Mouse (Mus musculus) neural tube, embryonic 14.5 days (tissue): ENCODE data around the gene Arel1. TPM values are rescaled to one million over a fixed set of nuclear protein-coding genes. Genes with fewer than 3 reads are reported as not detected.

Experiments used
- ATAC-seq: fragments of 200-750 bp; cut with Nextera tagmentation; 2 replicates; pipeline ENCODE4 v1.8.0; 2017; ENCODE audit warnings: low read depth, mild to moderate bottlenecking, moderate TSS enrichment, moderate library complexity
- H3K27ac ChIP-seq: fragments of 300-500 bp; sonication (generic); 2 replicates; pipeline ENCODE4 v1.5.1; 2014; ENCODE audit warnings: low read depth, mild to moderate bottlenecking, control low read depth, low read length, moderate library complexity, mixed read lengths
- H3K27me3 ChIP-seq: fragments of 300-500 bp; sonication (generic); 2 replicates; pipeline ENCODE4 v1.6.1; 2014; ENCODE audit warnings: low read length; ENCODE audit not compliant: control insufficient read depth, insufficient read depth
- H3K36me3 ChIP-seq: fragments of 300-500 bp; sonication (generic); 2 replicates; pipeline ENCODE4 v1.6.1; 2014; ENCODE audit warnings: low read length, mixed read lengths; ENCODE audit not compliant: control insufficient read depth, insufficient read depth
- H3K4me1 ChIP-seq: fragments of 300-500 bp; sonication (generic); 2 replicates; pipeline ENCODE4 v1.6.1; 2014; ENCODE audit warnings: low read length; ENCODE audit not compliant: control insufficient read depth, insufficient read depth
- H3K4me2 ChIP-seq: fragments of 300-500 bp; sonication (generic); 2 replicates; pipeline ENCODE4 v1.6.1; 2014; ENCODE audit warnings: mild to moderate bottlenecking, low read depth, low read length, control low read depth
- H3K4me3 ChIP-seq: fragments of 300-500 bp; sonication (generic); 2 replicates; pipeline ENCODE4 v1.5.1; 2014; ENCODE audit warnings: low read depth, low read length, control low read depth, mixed read lengths
- H3K9ac ChIP-seq: fragments of 300-500 bp; sonication (generic); replicated peaks from 2 replicates; pipeline ENCODE4 v1.6.1; 2014; ENCODE audit warnings: low read depth, mild to moderate bottlenecking, control low read depth, low read length, mixed read lengths
- H3K9me3 ChIP-seq: fragments of 300-500 bp; sonication (generic); 2 replicates; pipeline ENCODE4 v1.6.1; 2016; ENCODE audit warnings: low read length; ENCODE audit not compliant: control insufficient read depth
- WGBS: fragments of 180-500 bp; shearing (Covaris S2); extraction: QIAGEN DNeasy Blood & Tissue Kit; methylation state at CpG from one replicate; pipeline ENCODE4 v1.1.7; 2014; 5-methylcytosine and 5-hydroxymethylcytosine counted together
- polyA plus RNA-seq: library from polyadenylated mRNA; unstranded; fragments of >200 nt; fragmentation: Nextera tagmentation; extraction: Ambion mirVana; gene quantifications from 2 replicates; pipeline ENCODE4 v1.2.1, GENCODE M21; 2014

The Arel1 gene
- polyA plus RNA-seq, 1 experiment from 2014 or later, result 40.4 TPM

DNA sequence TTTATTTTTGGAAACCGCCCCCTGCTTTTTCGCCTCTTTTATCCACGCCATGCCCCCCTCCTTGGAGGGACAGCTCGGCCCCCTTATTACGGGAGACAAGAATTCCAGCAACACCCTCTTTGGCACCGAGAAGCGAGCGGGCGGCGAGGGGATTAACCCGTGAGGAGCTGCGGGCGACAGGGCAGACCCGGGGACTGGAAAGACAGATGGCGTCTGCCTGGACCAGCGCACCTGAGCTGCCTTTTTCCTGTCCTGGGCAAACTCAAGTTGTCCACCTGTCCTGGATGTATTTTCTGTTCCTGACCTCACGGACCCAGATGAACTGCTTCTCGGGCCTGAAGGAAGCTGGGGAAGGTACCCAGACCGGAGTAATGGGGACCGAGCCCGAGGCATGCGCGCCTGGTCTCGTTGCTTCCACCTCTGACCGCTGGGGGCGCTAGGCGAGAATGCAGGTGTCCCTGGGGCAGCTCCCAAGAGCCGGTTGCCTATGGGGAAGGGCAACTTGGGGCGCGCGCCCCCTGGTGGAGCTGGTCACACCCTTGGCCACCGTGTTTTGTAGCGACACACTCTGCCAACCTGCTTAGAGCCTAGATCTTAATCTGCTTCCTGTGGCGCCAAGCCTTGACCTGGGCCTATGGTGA, 94.1 kb downstream of the Arel1 start, which contains the start of gene Ltbp2:
TSS of gene Ltbp2 (minus strand) at position 52 of the 641 bp plus-strand sequence.
- H3K27ac ChIP-seq, result no peak within 1 kb of the TSS
- ATAC-seq, result no peak
- H3K4me3 ChIP-seq, result peak within 1 kb of the TSS; percentile 22
- H3K27me3 ChIP-seq, result peaks cover 35% of the 10 kb centered on the region
- peak within 1 kb of the TSS; percentile 35 for H3K4me2 ChIP-seq
- H3K4me1 ChIP-seq, result no peaks in the 10 kb centered on the region
- WGBS, result 3% methylated on average over 34 of the region's 34 CpGs
- no peaks in the 10 kb centered on the region for H3K36me3 ChIP-seq
- no peak within 1 kb of the TSS for H3K9ac ChIP-seq
- no peaks in the 10 kb centered on the region for H3K9me3 ChIP-seq

DNA sequence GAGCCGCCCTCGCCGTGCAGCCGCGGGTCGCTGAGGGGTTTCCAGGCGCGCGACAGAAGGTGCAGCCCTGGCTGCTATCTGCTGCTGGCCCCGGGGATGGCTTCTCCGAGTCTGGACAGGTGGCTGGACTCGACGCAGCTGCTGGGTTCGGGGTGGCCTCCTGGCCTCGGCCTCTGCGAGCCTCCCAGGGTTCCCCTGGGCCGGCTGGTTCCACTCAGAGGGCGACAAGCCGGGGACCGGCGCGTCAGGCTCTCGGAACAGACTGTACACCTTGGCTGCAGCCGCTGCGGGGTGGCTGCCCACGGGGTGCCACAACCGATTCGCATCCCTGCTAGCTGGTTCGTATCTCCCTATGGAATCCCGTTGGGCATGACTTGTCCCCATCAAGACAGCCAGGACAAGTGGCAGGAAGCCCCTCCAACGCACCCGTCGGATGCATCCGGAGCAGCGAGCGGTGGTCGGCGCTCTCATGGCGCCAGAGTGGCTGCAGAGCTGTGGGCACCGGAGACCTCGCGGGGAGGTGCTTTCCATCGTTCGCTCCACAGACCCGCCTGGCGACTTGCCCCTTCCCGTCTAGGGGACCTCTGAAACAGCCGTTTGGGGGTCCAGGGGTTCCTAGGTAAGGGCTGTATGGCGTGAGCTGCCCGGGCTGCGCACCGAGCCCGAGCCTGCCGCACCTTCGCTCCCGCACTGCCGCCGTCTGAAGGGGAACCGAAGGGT, 94.8 kb downstream of the Arel1 start:
- no peak overlapping the region for H3K27ac ChIP-seq
- H3K9me3 ChIP-seq, result no peaks in the 10 kb centered on the region
- peak overlapping the region; percentile 22 for H3K4me3 ChIP-seq
- H3K27me3 ChIP-seq, result peaks cover 35% of the 10 kb centered on the region
- no peaks in the 10 kb centered on the region for H3K4me1 ChIP-seq
- no peaks in the 10 kb centered on the region for H3K36me3 ChIP-seq
- peak overlapping the region; percentile 35 for H3K4me2 ChIP-seq
- ATAC-seq, result no peak
- 2% methylated on average over 58 of the region's 59 CpGs for WGBS
- no peak overlapping the region for H3K9ac ChIP-seq

DNA sequence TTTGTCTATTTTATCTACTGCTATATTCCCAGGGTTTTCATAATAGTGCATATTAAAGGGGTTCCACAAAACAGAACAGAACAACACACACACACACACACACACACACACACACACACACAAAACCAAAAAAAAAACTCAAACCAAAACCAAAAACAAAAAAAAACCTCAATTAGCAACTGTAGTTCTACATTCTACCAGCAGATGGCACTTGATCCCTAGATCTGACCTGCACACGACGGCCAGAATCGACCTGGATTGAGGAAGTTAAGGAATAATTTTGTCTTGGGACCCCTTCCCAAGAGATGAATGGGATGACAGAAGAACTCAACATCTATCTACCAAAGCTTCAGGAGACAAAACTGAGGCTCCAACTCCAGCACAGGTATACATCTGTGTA, 97.3 kb downstream of the Arel1 start:
- no peak for ATAC-seq
- no peaks in the 10 kb centered on the region for H3K36me3 ChIP-seq
- H3K4me3 ChIP-seq, result no peak overlapping the region
- H3K9me3 ChIP-seq, result no peaks in the 10 kb centered on the region
- H3K27ac ChIP-seq, result no peak overlapping the region
- peaks cover 35% of the 10 kb centered on the region for H3K27me3 ChIP-seq
- no peak overlapping the region for H3K9ac ChIP-seq
- WGBS, result 2% methylated on average over 3 of the region's 3 CpGs
- H3K4me1 ChIP-seq, result no peaks in the 10 kb centered on the region
- no peak overlapping the region for H3K4me2 ChIP-seq

DNA sequence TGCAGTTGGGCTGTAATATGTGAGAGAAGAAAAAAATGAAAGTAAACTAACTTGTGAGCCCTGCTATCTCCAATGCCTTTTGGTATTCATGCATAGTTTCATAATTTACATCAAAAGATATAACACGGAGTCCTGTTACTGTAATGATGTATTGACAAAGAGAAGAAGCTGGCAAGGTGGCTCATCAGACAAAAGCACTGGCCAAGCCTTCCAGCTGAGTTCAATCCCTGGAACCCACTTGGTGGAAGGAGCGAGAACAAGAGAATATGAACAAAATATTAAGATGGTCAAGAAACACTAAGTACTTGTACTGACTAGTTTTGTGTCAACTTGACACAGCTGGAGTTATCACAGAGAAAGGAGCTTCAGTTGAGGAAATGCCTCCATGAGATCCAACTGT, 98.4 kb downstream of the Arel1 start:
- Histone ChIP-seq H3K36me3 (no peaks in the 10 kb centered on the region), H3K4me1 (no peaks in the 10 kb centered on the region), H3K9ac (no peak overlapping the region), H3K9me3 (no peaks in the 10 kb centered on the region), H3K27me3 (peaks cover 32% of the 10 kb centered on the region), H3K27ac (no peak overlapping the region), H3K4me2 (no peak overlapping the region), H3K4me3 (no peak overlapping the region)
- ATAC-seq, result no peak
- 73% methylated on average over 2 of the region's 2 CpGs for WGBS

Other genes with a start within 250 kb of the Arel1 start
- gene Npc2, start 197.7 kb downstream of the Arel1 start, polyA plus RNA-seq, result 46.8 and 57.8 TPM in 2 replicates
- gene Isca2, start 197.6 kb downstream of the Arel1 start, polyA plus RNA-seq, result 137 and 146 TPM in 2 replicates
- gene Ltbp2, start 94.4 kb downstream of the Arel1 start, polyA plus RNA-seq, result 0.15 and 0.17 TPM in 2 replicates
- gene Fcf1, start within 50 bp of the Arel1 start, polyA plus RNA-seq, result 78.5 and 94.1 TPM in 2 replicates
- 53.5 and 54.7 TPM in 2 replicates for gene Ylpm1, start 25.4 kb upstream of the Arel1 start, polyA plus RNA-seq
- gene Prox2, start 139.9 kb upstream of the Arel1 start, polyA plus RNA-seq, result 1.0 and 1.9 TPM in 2 replicates
- 103 and 121 TPM in 2 replicates for gene Dlst, start 139.9 kb upstream of the Arel1 start, polyA plus RNA-seq
- 22.1 and 28.3 TPM in 2 replicates for gene Rps6kl1, start 180.4 kb upstream of the Arel1 start, polyA plus RNA-seq
- 7.9 and 8.9 TPM in 2 replicates for gene Pgf, start 206.9 kb upstream of the Arel1 start, polyA plus RNA-seq
- gene Eif2b2, start 248.6 kb upstream of the Arel1 start, polyA plus RNA-seq, result 76.8 and 76.9 TPM in 2 replicates